In the genomic region with DNA sequence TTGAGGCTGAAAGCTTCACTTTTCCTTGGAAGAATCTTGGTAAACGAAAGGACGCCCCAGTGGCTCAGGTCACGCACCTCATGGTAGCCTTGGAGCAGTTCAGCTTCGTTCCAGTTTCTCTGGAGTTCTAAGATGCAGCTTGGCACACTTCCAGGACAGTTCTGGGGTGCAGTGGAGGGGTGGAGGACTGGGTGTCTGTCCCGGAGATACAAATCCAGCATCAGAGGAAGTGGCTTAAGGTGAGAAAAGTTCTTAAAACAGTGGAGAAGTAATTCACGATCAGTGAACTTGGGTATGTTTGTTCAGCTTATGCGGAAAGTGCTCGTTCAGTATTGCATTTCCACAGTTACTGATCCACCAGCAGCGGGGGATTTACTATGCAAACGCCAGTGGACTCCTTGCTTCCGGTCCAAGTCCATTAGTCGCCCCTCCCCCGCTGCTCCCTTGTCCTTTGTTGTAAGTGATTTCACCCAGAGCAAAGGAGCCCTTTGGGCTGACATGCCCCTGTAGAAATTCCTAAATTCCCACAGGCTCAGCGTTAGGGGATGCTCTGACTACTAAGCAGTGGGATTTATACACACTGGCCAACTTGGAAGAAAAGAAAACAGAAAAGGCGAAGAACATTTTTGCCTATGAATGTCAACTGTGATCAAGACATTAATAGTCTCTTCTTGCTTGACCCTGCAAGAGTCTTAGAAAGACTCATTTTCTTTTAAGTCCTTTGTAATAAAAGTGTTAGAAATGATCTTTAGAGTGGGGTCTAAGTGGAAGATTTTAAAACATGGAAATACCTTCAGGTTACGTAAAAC, we compare ENCODE assay signal across 8 mouse cellular contexts.
A peak's percentile ranks its signal among the peaks of the same experiment; 100 is the strongest.
DNase-seq lines count a peak whose midpoint lies in the region; ATAC-seq and TF ChIP-seq lines count a peak whose summit lies in the region.

No protein-coding gene starts in this region.

- H3K4me1 ChIP-seq in hindbrain, embryonic 15.5 days (replicated peaks) = peaks cover 15% of the 10 kb centered on the region
- no peaks in the 10 kb centered on the region for H3K4me1 ChIP-seq in lung, postnatal 0 days (ENCODE audit: insufficient read depth, low read depth, low read length)

- no peaks in the 10 kb centered on the region for H3K27me3 ChIP-seq in hindbrain, embryonic 15.5 days
- no peaks in the 10 kb centered on the region for H3K27me3 ChIP-seq in lung, postnatal 0 days (replicated peaks; ENCODE audit: insufficient read depth, low read length)

- peak; percentile 38 for ATAC-seq in frontal cortex, adult (ENCODE audit: low TSS enrichment)
- peak; percentile 86 for ATAC-seq in hindbrain, embryonic 15.5 days (ENCODE audit: low FRiP score, low read depth)
- no peak for ATAC-seq in lung, postnatal 0 days

- H3K4me2 ChIP-seq in hindbrain, embryonic 15.5 days = peak overlapping the region; percentile 98
- peak overlapping the region; percentile 59 for H3K4me2 ChIP-seq in lung, postnatal 0 days (replicated peaks; ENCODE audit: low read depth, low read length)

- 8% methylated on average over 16 of the region's 16 CpGs for WGBS in hindbrain, embryonic 15.5 days
- WGBS in lung, postnatal 0 days = 10% methylated on average over 16 of the region's 16 CpGs

- peak overlapping the region; percentile 47 for H3K4me3 ChIP-seq in hindbrain, embryonic 15.5 days
- H3K4me3 ChIP-seq in lung, postnatal 0 days (ENCODE audit: low read depth, low read length) = peak overlapping the region; percentile 29

- TF ChIP-seq CTCF in lung, postnatal 0 days (IDR thresholded peaks at IDR 0.05) = no peak

- H3K9me3 ChIP-seq in hindbrain, embryonic 15.5 days = no peaks in the 10 kb centered on the region
- no peaks in the 10 kb centered on the region for H3K9me3 ChIP-seq in lung, postnatal 0 days (ENCODE audit: low read length)

- peak overlapping the region; percentile 42; the same call in 1 of the 2 replicates for H3K9ac ChIP-seq in hindbrain, embryonic 15.5 days
- H3K9ac ChIP-seq in lung, postnatal 0 days (replicated peaks; ENCODE audit: low read depth) = no peak overlapping the region

- H3K27ac ChIP-seq in hindbrain, embryonic 15.5 days (replicated peaks) = peak overlapping the region; percentile 65
- no peak overlapping the region for H3K27ac ChIP-seq in lung, postnatal 0 days (ENCODE audit: low read length)

- peak; percentile 53 for DNase-seq in ES-CJ7 (ENCODE audit: low read depth, low spot score)
- DNase-seq in cerebellum, adult 8-10 months = peak; percentile 17
- DNase-seq in left cerebral cortex, adult 11 months (ENCODE audit: low spot score) = peak; percentile 39
- DNase-seq in lung, postnatal 0 days (ENCODE audit: low spot score) = peak; percentile 39
- peak; percentile 75 for DNase-seq in right cerebral cortex, postnatal 4 days
- DNase-seq in natural killer cell, adult 2 months (ENCODE audit: low spot score in 2 of 2) = no peak

- no peak for TF ChIP-seq EP300 in lung, postnatal 0 days (IDR thresholded peaks at IDR 0.05)

- no peaks in the 10 kb centered on the region for H3K36me3 ChIP-seq in hindbrain, embryonic 15.5 days
- no peaks in the 10 kb centered on the region for H3K36me3 ChIP-seq in lung, postnatal 0 days (ENCODE audit: insufficient read depth, low read length)

Comparison
In these comparisons a context has a peak if more than half of its experiments do, and no peak if none do; other contexts are left out.
1. DNase-seq: peak in ES-CJ7 (single experiment), cerebellum, adult 8-10 months (single experiment), left cerebral cortex, adult 11 months (single experiment), lung, postnatal 0 days (single experiment) and right cerebral cortex, postnatal 4 days (single experiment); none in natural killer cell, adult 2 months (0 of 2).